Mouse (Mus musculus) left cerebral cortex, postnatal 25 days (tissue): ENCODE results near the gene Myh3. TPM values are rescaled to one million over a fixed set of nuclear protein-coding genes. Genes with fewer than 3 reads are reported as not detected.

Source experiments
- DNase-seq, 2 experiments: peaks; one replicate each; pipeline ENCODE4 v3.0.0; 2022; ENCODE audit warnings: low spot score in 2 of 2, mixed read lengths in 1 of 2
- intact Hi-C: fragments of 180-260 bp; cut with DNase I; formaldehyde crosslinking; loops from one replicate; pipeline ENCODE4 v1.15.1; 2025
- total RNA-seq, 2 experiments: library from RNA; stranded (reverse); gene quantifications; 2 replicates each; pipeline ENCODE4 v1.2.3; 2021

Myh3 gene
- total RNA-seq, result 1 to 10 TPM; 3.8 to 4.5 TPM

DNA sequence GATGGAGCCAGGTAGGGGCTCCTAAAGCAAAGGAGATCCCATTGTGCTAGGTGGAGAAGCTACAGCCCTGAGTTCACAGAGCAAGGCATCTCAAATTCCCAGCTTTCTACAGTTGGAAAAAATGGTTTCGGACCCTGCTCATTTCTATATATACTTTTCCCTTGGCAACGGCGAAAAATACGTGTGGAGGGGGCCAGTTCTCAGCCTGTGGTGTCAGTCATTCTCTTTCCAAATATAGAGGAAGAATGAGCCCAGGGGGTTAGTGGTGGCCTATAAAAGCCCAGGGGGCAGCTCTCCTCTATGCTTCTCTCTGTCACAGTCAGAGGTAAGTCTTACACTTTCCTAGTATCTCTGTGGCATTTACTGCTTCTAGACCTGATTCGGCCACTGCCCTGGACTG lies at the start of gene Myh3:
Gene Myh3, plus strand, starts transcription at position 301 of the 400 bp plus-strand sequence.
- intact Hi-C loops, result no loop called here
- DNase-seq, result no peak

DNA sequence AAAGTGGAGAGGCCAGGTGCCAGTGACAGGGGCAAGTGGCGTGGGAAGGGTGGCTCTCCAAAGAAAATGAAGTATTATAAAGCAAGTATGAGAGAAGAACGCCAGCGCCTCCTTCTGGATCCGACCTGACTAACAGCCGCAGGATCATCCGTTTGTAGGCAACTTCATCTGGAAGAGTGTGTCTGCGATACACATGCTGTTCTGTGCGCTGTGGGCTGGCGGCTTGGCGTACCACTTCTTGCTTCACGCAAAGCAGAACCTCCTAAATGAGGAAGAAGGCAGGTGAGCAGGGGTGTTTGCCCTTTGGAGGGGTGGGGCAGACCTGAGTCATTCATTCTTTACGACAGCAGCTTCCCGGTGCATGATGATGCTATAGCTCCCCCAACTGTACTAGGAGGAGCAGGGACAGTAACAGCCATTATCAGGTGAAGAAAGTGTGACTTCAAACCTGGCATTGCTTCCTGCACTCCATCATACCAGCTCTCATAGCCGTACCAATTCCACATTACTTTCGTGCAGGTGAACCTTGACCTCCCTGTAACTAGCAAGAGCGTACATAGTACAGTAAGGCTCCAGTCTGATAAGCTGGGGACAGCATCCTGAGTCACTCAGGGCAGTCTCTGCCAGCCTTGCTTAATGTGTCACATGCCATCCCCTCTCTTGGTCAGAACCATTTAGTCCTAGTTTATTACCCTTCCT lies 47.0 kb upstream of the Myh3 start:
- intact Hi-C loops, result no loop called here
- no peak for DNase-seq

DNA sequence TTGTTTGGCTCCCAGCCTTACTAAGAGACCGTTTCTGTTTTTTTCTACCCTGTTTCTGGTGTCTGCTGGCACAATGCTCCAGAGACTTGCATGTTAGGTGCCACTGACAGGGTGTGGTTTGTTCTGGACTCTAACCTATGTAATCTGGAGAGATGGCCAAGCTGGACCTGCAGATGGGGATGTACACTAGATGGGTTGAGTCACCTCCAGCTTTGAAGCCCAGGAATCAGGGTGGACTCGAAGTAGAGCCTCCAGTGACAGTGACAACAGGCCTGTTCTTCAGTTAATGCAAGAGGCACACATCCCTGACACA lies 46.5 kb upstream of the Myh3 start:
- no peak for DNase-seq
- intact Hi-C loops, result no loop called here

DNA sequence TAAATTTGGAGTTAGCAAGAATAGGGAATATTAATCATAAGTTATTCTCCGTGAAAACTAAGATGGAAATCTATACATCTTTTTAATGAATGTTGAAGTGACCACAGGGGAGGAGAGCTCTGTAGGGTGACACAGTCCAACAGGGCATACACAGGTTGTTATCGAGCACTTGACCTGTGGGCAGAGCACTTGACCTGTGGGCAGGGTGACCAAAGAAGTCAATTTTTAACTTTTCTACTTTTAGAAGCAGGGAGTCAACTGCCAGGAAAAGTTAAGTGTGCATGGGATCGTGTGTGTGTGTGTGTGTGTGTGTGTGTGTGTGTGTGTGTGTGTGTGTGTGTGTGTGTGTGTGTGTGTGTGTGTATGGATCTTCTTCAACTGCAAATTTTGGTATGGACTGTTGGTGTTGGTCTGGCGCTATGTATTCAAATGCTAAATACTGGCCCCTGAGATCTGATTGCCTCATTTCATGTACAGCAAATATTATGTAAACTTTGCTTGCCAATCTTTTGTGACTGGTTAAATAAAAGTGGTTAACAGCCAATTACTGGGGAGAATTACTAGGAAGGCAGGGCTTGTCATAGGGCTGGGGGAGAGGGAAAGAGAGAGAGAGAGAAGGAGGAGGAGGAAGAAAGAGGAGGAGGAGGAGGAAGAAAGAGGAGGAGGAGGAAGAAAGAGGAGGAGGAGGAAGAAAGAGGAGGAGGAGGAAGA lies 43.2 kb upstream of the Myh3 start:
- intact Hi-C loops, result no loop called here

GRCm38 (mm10) chr11:67036229-67036628 lies 41.9 kb upstream of the Myh3 start:
- intact Hi-C loops, result no loop called here
- DNase-seq, result no peak

More for the DNA sequence above, 43.2 kb upstream of the Myh3 start:
- no peak for DNase-seq

GRCm38 (mm10) chr11:67036892-67037291 lies 41.2 kb upstream of the Myh3 start:
- intact Hi-C loops, result no loop called here
- no peak for DNase-seq

DNA sequence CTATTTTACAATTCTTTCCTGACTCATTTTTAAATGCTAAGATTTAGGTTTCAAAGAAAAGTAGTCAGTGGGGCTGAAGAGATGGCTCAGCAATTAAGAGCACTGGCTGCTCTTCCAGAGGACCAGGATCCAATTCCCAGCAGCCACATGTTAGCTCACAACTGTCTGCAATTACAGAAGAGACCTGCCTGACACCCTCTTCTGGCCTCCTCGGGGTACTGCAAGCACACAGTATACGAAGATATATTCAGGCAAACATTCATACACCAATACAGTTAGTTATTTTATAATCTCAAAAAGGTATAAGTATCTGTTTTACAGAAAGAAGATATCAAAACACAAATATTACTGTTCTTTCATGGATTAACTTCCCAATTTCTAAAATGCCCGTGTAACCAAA lies 38.3 kb upstream of the Myh3 start:
- intact Hi-C loops, result no loop called here
- no peak for DNase-seq

DNA sequence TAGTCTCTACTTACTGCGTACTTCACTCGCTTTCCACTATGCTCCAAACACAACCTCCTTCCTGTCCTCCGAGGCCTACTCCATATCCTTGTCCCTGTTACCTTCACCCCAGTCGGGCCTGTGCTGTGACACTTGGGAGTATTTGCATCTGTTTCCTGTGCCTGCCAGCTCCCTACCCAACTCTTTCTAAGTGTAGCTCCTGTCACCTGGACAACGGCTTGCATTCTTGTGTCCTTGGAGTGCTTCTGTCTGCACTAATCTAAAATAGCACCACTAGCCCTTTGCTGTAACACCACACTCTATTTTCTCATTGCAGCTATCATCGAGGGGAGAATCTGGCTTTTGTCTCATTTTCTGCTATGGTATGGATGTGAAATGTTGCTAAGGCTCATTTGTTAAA lies 37.6 kb upstream of the Myh3 start:
- DNase-seq, result no peak
- intact Hi-C loops, result no loop called here

GRCm38 (mm10) chr11:67043007-67043406 lies 35.1 kb upstream of the Myh3 start:
- no peak for DNase-seq
- intact Hi-C loops, result no loop called here

GRCm38 (mm10) chr11:67044959-67045358 lies 33.1 kb upstream of the Myh3 start:
- intact Hi-C loops, result no loop called here
- DNase-seq, result no peak

DNA sequence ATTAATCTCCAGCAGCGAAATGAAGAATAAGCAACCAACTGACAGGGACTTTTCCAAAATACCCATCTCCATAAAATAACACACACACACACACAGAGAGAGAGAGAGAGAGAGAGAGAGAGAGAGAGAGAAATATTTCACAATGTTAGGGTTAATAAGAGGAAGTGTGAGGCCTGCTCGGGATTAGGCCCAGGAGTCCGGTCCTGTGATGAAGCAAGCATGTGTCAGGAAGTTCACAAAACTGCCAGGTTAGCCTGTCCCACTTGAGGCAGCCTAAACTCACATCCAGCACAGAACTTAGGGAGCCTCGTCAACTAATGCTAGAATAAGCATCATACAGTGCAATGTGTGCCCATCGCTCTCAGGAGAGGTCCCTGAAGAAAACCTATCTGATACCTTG lies 30.9 kb upstream of the Myh3 start:
- intact Hi-C loops, result no loop called here
- DNase-seq, result no peak

DNA sequence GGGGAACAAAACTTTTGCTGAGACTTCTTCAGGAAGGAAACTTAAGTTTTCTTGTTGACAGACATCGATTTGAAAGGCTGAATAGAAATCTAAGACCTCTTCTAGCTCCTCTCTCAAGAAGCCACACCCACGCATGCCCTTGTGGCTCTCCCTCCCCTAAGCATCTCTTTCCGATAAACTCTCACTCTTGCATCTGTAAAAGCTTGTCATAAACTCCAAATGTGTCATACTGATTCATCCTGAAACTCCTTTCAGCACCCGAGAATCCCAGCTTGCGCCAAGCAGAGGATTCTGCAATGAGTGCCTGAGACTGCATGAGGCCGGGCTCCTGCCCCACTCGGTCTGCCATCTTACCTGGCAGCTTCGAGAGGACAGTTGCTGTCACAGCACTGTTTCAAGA lies 29.6 kb upstream of the Myh3 start:
- no peak for DNase-seq
- intact Hi-C loops, result no loop called here

DNA sequence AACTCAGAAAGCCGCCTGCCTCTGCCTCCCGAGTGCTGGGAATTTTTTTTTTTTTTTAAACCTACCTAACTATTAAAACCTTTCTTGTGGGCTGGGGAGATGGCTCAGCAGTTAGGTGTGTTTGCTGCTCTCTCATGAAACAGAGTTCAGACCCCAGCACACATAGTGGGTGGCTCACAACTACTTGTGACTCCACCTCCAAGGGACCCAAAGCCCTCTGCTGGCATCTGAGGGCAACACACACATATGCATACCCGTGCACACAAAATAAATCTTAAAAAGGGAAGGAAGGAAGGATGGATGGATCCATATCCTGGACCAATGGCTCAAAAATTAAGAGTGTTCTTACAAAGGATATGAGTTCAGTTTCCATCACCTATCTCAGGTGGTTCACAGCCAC lies 28.8 kb upstream of the Myh3 start:
- no peak for DNase-seq
- intact Hi-C loops, result no loop called here

GRCm38 (mm10) chr11:67051676-67052320 lies 26.3 kb upstream of the Myh3 start:
- intact Hi-C loops, result no loop called here
- DNase-seq, result peak in 1 of 2 experiments; percentile 15

DNA sequence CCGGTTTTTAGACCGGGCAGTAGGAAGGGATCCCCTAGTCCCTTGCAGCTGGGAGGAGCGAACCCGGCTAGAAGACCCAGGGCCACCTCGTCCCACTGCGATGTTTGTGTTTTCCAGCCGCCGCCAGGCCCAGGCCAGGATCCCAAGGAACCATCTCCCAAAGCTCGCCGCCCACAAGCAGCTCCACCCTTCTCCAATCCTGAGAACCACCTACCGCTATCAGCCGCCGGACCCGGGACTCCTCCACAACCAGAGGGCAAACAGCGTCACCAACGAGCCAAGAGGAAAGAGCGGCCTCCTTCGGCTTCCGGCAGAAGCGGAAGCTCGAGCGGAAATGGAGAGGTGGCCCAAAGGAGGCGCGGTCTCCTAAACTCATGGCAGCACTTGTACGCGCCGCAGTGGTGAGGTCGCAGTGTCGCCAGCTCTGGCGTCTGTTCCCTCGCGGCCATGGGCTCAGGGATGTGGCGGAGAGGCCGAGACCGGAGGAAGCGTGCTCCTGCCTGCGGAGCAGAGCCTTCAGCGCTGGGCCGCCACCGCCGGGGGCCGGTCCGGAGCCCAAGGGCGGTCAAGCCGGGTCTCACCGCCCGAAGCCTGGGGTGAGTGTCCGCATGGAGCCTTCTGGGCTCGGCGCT lies 25.7 kb upstream of the Myh3 start, which contains the start of the genes Adprm and Sco1:
Gene Adprm, minus strand, starts transcription at position 274 of the 632 bp plus-strand sequence.
Gene Sco1, plus strand, starts transcription at position 350 of the 632 bp plus-strand sequence.
- intact Hi-C loops, result no loop called here

DNA sequence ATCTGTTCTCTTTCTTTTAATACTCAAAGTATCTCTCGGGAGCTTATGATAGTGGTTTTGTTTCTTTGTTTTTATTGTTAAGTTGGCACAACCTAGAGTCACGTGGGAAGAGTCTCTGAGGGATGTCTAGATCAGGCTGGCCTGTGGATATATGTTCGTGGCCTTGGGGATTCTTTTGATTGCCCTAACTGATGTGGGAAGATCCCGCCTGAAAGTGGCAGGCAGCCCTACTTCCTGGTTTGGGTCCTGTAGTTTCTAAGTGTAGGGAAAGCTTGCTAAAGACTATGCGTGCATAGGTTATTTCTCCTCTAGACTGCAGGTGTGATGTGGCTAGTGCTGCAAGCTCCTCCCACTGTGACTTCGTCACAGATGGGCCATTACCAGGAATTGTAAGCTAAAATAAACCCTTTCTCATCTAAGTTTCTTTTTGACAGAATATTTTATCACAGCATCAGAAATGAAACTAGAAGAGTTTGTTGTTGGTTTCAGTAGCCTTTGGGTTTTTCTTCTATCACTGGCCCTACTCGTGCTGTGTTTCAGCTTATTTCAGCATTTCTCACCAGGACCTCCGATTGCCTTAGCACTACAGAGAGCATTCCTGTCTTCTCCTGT lies 23.2 kb upstream of the Myh3 start:
- intact Hi-C loops, result no loop called here

More for the DNA sequence above, 25.7 kb upstream of the Myh3 start, which contains the start of the genes Adprm and Sco1:
- peak; percentile 87 to 93 for DNase-seq

GRCm38 (mm10) chr11:67061311-67061710 lies 16.8 kb upstream of the Myh3 start:
- intact Hi-C loops, result no loop called here
- DNase-seq, result peak in 1 of 2 experiments; percentile 66

More for the DNA sequence above, 23.2 kb upstream of the Myh3 start:
- DNase-seq, result no peak

GRCm38 (mm10) chr11:67062726-67063125 lies 15.4 kb upstream of the Myh3 start:
- intact Hi-C loops, result no loop called here
- DNase-seq, result peak in 1 of 2 experiments; percentile 85

DNA sequence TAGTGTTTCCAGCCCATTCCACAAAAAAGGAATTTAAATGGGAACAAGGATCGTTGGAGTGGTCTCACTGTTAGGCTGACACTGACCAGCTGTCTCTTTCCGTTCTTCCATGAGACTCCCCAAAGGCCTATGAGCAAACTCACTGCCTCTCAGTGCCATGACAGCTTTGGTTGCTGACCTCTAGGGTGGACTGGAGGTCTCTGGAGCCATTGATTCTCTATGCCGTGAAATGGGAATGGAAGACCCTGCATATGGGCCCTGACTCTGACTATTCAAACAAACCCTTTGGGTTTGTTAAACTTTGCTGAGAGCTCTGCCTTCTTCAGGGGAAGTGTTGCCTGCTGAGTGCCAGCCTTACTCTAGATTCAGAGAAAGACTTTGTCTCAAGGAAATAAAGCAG lies 10.4 kb upstream of the Myh3 start:
- no peak for DNase-seq
- intact Hi-C loops, result no loop called here

DNA sequence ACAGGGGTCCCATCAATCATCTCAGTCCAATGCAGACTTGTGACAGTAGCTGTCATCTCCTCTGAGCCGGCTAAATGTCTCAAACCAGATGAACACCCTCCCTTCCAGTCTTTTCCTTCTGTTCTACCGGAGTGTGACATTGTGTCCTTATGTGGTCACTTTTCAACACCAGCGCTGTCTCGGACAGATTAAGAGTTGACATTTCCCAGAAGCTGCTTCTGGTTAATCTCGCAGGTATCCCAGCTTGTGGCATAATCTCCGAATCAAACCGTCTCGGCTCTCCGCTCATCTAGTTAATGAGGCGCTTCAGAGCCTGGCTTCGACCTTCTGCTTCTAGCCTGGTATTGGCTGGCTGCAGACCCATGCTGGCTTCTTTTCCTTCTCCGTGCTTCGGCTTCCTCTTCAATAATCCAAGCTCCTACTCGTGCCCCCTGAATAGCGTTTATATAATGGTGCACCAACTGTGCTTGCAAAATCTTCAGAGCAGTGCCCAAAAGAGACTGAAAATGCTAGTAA lies 5.4 kb upstream of the Myh3 start:
- DNase-seq, result peak in 1 of 2 experiments; percentile 11
- intact Hi-C loops, result no loop called here
